Mouse (Mus musculus): ENCODE measurements around the gene Nr2e1. TPM values are rescaled to one million over a fixed set of nuclear protein-coding genes. Genes with fewer than 3 reads are reported as not detected.
A peak's percentile ranks its signal among the peaks of the same experiment; 100 is the strongest.

Gene Nr2e1
- polyA plus RNA-seq, 1 experiment: not detected

DNA sequence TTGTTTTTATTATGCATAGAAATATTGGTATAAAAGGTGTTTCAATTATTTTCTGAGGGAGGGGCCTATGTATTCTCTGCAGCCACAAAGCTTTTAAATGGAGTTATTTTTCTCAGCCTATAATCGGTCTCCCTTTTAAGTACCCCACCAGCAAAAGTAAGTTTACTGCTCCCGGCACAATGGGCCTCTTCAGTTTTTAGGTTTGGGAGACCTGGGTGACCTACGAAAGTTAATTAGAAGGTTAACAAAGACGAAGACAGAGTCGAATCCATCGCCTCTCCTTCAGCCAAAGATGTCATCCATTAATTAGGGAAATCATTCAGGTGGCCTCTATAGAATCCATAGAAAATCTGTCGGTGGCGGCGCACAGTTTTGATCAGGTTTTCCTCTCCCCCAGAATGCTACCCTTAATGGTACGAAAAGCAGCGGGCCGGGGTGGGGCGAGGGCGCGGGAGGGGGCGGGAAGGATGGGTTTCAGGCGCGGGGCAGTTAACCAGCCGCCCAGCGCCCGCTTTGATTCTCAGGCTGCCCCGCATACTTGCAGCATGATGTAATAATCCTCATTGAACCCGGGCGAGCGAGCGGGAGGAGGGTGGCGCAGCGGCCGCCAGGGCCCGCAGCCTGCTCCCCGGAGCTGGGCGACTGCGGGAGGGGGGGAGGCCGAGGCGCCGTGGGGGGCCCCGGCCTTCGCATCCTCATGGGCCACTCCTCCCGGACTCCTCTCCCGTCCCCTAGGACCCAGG lies 30.4 kb upstream of the Nr2e1 start:
- TF ChIP-seq CTCF (IDR thresholded peaks at IDR 0.05; ENCODE audit: insufficient read depth, low read depth, low read length) (no peak; the same call in 1 of the 2 replicates), POLR2A (IDR thresholded peaks at IDR 0.05; ENCODE audit: insufficient read depth, low read depth, low read length) (no peak)
- WGBS: 4% methylated on average over 40 of the region's 40 CpGs

DNA sequence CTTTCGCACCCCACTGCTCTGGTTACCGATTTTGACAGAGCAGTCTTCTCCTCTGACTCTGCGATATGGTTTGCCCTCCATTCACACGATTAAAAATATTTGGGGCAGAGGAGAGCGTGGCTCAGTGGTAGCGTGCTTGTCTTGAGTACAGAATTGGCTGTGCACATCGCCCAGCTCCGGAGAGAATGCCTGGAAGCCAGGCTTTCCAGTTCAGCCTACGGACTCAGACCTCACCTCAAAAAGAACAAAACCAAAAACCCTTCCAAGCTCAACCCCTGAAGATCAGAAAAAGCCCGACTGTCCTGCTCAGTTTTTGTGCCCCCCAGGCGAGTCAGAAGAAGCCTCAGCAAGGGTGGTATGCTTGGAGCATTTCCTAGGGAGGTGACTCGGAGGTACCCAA lies 29.6 kb upstream of the Nr2e1 start:
- Histone ChIP-seq H3K4me1 (ENCODE audit: control insufficient read depth, insufficient read depth, low read length) (peaks cover 4% of the 10 kb centered on the region), H3K4me3 (ENCODE audit: insufficient read depth, low read depth, low read length) (no peak overlapping the region), H3K27ac (ENCODE audit: insufficient read depth, low read depth, low read length) (no peak overlapping the region)
- 30% methylated on average over 12 of the region's 12 CpGs for WGBS
- no peak for TF ChIP-seq CTCF (IDR thresholded peaks at IDR 0.05; ENCODE audit: insufficient read depth, low read depth, low read length)
- TF ChIP-seq POLR2A (IDR thresholded peaks at IDR 0.05; ENCODE audit: insufficient read depth, low read depth, low read length): no peak

More for the DNA sequence above, 30.4 kb upstream of the Nr2e1 start:
- H3K4me1 ChIP-seq (ENCODE audit: control insufficient read depth, insufficient read depth, low read length): peaks cover 4% of the 10 kb centered on the region
- peak overlapping the region; percentile 9; the same call in 1 of the 2 replicates for H3K4me3 ChIP-seq (ENCODE audit: insufficient read depth, low read depth, low read length)
- H3K27ac ChIP-seq (ENCODE audit: insufficient read depth, low read depth, low read length): no peak overlapping the region

DNA sequence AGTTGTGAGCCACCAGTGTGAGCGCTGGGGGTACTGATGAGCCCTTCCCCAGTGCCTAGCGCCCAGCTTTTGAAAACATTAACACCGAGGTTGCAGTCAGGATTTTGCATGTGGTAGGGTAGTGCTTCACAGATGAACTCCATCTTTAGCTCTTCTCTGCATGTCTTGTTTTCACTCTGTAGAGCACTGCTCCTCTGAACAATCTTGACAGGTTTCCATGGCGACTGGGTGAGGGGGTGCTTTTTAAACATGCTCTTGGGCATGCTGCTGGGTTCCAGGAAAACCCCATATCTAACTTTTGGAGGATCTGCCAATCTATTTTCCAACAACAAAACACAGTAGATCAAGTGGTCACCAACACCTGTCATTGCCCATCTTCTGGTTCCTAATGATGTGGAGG lies 23.3 kb upstream of the Nr2e1 start:
- WGBS: 87% methylated on average over 4 of the region's 4 CpGs
- H3K27ac ChIP-seq (ENCODE audit: insufficient read depth, low read depth, low read length): no peak overlapping the region
- H3K4me3 ChIP-seq (ENCODE audit: insufficient read depth, low read depth, low read length): no peak overlapping the region
- H3K4me1 ChIP-seq (ENCODE audit: control insufficient read depth, insufficient read depth, low read length): no peaks in the 10 kb centered on the region
- TF ChIP-seq POLR2A (IDR thresholded peaks at IDR 0.05; ENCODE audit: insufficient read depth, low read depth, low read length) (no peak), CTCF (IDR thresholded peaks at IDR 0.05; ENCODE audit: insufficient read depth, low read depth, low read length) (no peak)

DNA sequence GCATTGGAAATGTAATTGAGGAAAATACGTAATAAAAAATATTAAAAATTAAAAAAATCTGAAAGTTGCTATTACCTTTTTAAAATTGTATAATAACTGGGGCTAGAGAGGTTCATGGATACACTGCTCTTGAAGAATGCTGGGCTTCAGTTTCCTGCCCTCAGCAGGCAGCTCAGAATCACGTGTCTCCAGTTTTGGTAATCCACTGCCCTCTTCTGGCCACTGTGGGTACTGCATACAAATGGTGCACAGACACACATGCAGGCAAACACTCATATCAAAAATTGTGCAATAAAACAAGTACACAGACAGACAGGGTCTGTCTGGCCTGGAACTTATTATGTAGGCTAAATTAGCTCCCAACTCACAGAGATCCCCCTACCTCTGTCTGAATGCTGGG lies 21.4 kb upstream of the Nr2e1 start:
- H3K4me3 ChIP-seq (ENCODE audit: insufficient read depth, low read depth, low read length): no peak overlapping the region
- WGBS: 77% methylated on average over 2 of the region's 2 CpGs
- H3K4me1 ChIP-seq (ENCODE audit: control insufficient read depth, insufficient read depth, low read length): no peaks in the 10 kb centered on the region
- TF ChIP-seq CTCF (IDR thresholded peaks at IDR 0.05; ENCODE audit: insufficient read depth, low read depth, low read length) (no peak), POLR2A (IDR thresholded peaks at IDR 0.05; ENCODE audit: insufficient read depth, low read depth, low read length) (no peak)
- no peak overlapping the region for H3K27ac ChIP-seq (ENCODE audit: insufficient read depth, low read depth, low read length)

DNA sequence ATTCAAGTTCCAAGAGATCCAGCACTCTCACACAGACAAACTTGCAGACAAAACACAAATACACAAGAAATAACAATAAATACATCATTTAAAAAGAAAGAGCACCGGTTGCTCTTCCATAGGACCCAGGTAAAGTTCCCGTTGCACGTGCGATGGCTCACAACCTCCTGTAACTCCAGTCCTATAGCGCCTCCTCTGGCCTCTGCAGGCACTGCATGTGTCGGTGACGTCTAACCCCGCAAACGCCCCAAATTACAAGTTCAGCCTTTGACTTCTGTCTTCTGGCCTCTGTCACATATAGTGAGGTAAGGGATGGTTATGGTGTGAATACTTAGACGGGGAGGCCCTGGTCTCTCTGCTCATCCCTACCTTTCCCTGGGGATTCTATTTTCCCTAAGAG lies 18.1 kb upstream of the Nr2e1 start:
- Histone ChIP-seq H3K27ac (ENCODE audit: insufficient read depth, low read depth, low read length) (no peak overlapping the region), H3K4me3 (ENCODE audit: insufficient read depth, low read depth, low read length) (no peak overlapping the region), H3K4me1 (ENCODE audit: control insufficient read depth, insufficient read depth, low read length) (no peaks in the 10 kb centered on the region)
- no peak for TF ChIP-seq CTCF (IDR thresholded peaks at IDR 0.05; ENCODE audit: insufficient read depth, low read depth, low read length)
- no peak for TF ChIP-seq POLR2A (IDR thresholded peaks at IDR 0.05; ENCODE audit: insufficient read depth, low read depth, low read length)
- WGBS: 60% methylated on average over 10 of the region's 10 CpGs

DNA sequence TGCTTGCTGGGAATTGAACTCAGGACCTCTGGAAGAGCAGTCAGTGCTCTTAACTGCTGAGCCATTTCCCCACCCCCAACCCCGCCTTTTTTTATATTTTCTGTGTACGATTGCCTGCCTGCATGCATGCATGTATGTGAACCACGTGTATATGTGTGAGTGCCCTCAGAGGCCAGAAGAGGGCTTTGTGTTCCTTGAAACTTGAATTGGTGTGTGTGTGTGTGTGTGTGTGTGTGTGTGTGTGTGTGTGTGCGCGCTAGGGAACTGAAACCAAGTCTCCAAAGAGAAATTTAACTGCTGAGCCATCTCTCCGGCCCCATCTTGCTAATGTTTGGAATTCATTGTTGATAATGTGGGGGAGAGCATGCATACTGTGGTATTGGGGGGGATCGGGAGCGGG lies 15.2 kb upstream of the Nr2e1 start:
- TF ChIP-seq POLR2A (IDR thresholded peaks at IDR 0.05; ENCODE audit: insufficient read depth, low read depth, low read length): no peak
- no peak for TF ChIP-seq CTCF (IDR thresholded peaks at IDR 0.05; ENCODE audit: insufficient read depth, low read depth, low read length)
- Histone ChIP-seq H3K4me3 (ENCODE audit: insufficient read depth, low read depth, low read length) (no peak overlapping the region), H3K27ac (ENCODE audit: insufficient read depth, low read depth, low read length) (no peak overlapping the region), H3K4me1 (ENCODE audit: control insufficient read depth, insufficient read depth, low read length) (no peaks in the 10 kb centered on the region)
- 90% methylated on average over 8 of the region's 8 CpGs for WGBS

DNA sequence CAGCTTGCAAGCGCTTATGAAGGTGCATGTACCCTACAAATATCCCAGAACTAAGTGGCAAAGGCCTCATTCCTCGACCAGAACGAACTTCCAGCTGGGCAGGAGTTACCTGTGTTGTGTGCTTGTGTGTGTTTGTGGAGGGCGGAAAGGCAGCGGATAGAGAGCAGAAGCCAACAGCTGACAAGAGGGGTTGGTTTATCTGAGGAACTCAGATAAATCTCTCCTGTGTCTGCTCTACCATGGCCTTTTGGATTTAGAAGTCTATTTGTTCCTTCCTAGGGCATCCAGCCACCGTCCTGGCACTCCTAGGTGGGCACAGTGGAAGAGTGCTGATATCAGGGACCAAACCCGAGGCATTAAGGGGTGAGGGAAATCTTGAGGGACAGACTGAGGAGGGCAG lies 9.8 kb upstream of the Nr2e1 start:
- H3K4me1 ChIP-seq (ENCODE audit: control insufficient read depth, insufficient read depth, low read length): peaks cover 8% of the 10 kb centered on the region; the same call in 1 of the 2 replicates
- H3K4me3 ChIP-seq (ENCODE audit: insufficient read depth, low read depth, low read length): no peak overlapping the region
- 85% methylated on average over 7 of the region's 7 CpGs for WGBS
- H3K27ac ChIP-seq (ENCODE audit: insufficient read depth, low read depth, low read length): no peak overlapping the region
- TF ChIP-seq CTCF (IDR thresholded peaks at IDR 0.05; ENCODE audit: insufficient read depth, low read depth, low read length): no peak
- TF ChIP-seq POLR2A (IDR thresholded peaks at IDR 0.05; ENCODE audit: insufficient read depth, low read depth, low read length): no peak

DNA sequence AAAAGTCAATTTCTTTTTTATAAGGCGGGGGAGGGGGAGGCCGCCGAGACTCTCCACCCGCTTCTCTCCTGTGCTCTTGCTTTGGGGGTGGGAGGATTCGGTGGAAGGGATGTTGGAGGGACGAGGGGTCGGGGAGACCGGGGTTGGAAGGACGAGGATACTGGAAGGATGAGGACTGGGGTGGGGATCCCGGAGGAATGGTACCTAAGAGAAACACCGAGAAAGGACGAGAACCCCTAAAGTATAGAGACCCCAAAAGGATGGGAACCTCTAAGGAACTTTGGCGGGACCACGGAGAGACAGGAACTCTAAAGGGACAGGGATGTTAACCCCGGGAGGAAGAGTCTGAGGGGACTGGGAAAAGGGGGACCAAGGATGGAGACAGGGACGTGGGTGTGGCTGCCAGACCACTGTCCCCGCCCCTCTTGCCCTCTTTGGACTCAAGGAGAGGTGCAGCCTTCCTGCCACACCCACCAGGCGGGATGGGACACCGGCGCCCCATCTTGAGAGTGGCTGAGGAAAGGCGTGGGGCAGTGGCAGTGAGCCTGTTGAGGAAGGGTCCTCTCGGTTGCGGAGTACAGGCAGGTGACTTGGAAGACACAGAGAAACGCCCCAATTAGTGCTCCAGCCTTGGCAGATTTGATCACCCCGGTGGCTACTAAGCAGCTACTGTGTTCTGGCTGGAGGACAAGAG lies 8.7 kb upstream of the Nr2e1 start:
- 5% methylated on average over 25 of the region's 25 CpGs for WGBS
- no peak overlapping the region for H3K4me3 ChIP-seq (ENCODE audit: insufficient read depth, low read depth, low read length)
- no peak overlapping the region for H3K27ac ChIP-seq (ENCODE audit: insufficient read depth, low read depth, low read length)
- H3K4me1 ChIP-seq (ENCODE audit: control insufficient read depth, insufficient read depth, low read length): peaks cover 8% of the 10 kb centered on the region; the same call in 1 of the 2 replicates
- TF ChIP-seq POLR2A (IDR thresholded peaks at IDR 0.05; ENCODE audit: insufficient read depth, low read depth, low read length): no peak
- TF ChIP-seq CTCF (IDR thresholded peaks at IDR 0.05; ENCODE audit: insufficient read depth, low read depth, low read length): no peak

Measured in olfactory bulb, adult 2 months (tissue).